Mouse (Mus musculus) kidney, postnatal 0 days (tissue): ENCODE data around the gene Rbms1. TPM values are rescaled to one million over a fixed set of nuclear protein-coding genes. Genes with fewer than 3 reads are reported as not detected.
A peak's percentile ranks its signal among the peaks of the same experiment; 100 is the strongest.

Experiments
- ATAC-seq: fragments of 200-750 bp; cut with Nextera tagmentation; replicated peaks from 2 replicates; pipeline ENCODE4 v1.8.0; 2017; ENCODE audit warnings: low read depth, moderate number of reproducible peaks, moderate TSS enrichment, moderate library complexity; ENCODE audit not compliant: low FRiP score
- DNase-seq: peaks from one replicate; pipeline ENCODE4 v3.0.0-alpha.2; 2016; ENCODE audit warnings: low spot score
- H3K27ac ChIP-seq: fragments of 300-500 bp; sonication (generic); 2 replicates; pipeline ENCODE4 v1.5.1; 2014; ENCODE audit warnings: mild to moderate bottlenecking
- H3K27me3 ChIP-seq: fragments of 300-500 bp; sonication (generic); 2 replicates; pipeline ENCODE4 v1.6.1; 2014; ENCODE audit warnings: low read length, mixed read lengths; ENCODE audit not compliant: insufficient read depth
- H3K36me3 ChIP-seq: fragments of 300-500 bp; sonication (generic); 2 replicates; pipeline ENCODE4 v1.6.1; 2014; ENCODE audit warnings: low read length, mixed read lengths; ENCODE audit not compliant: insufficient read depth
- H3K4me1 ChIP-seq: fragments of 300-500 bp; sonication (generic); replicated peaks from 2 replicates; pipeline ENCODE4 v1.6.1; 2014; ENCODE audit warnings: antibody characterized with exemption, low read length, mixed read lengths; ENCODE audit not compliant: insufficient read depth
- H3K4me2 ChIP-seq: fragments of 300-500 bp; sonication (generic); 2 replicates; pipeline ENCODE4 v1.6.1; 2014; ENCODE audit warnings: mild to moderate bottlenecking, low read length, moderate library complexity, mixed read lengths
- H3K4me3 ChIP-seq: fragments of 300-500 bp; sonication (generic); replicated peaks from 2 replicates; pipeline ENCODE4 v1.5.1; 2014; ENCODE audit warnings: low read depth, low read length
- H3K9ac ChIP-seq: fragments of 300-500 bp; sonication (generic); 2 replicates; pipeline ENCODE4 v1.6.1; 2014; ENCODE audit warnings: low read depth, low read length
- H3K9me3 ChIP-seq: fragments of 300-500 bp; sonication (generic); replicated peaks from 2 replicates; pipeline ENCODE4 v1.6.1; 2016; ENCODE audit warnings: low read length, inconsistent platforms, mixed read lengths
- CTCF ChIP-seq: IDR thresholded peaks from 2 replicates; pipeline ENCODE4 v1.5.1; 2016; ENCODE audit warnings: antibody characterized with exemption, low read depth, mild to moderate bottlenecking, moderate library complexity
- WGBS: fragments of 180-500 bp; shearing (Covaris S2); extraction: QIAGEN DNeasy Blood & Tissue Kit; methylation state at CpG from one replicate; pipeline ENCODE4 v1.1.7; 2014; 5-methylcytosine and 5-hydroxymethylcytosine counted together
- polyA plus RNA-seq: library from polyadenylated mRNA; unstranded; fragments of >200 nt; fragmentation: Nextera tagmentation; extraction: Ambion mirVana; gene quantifications from 2 replicates; pipeline ENCODE4 v1.2.1, GENCODE M21; 2015

The Rbms1 gene
- polyA plus RNA-seq, 1 experiment from 2014 or later: 92.5 TPM

- peak overlapping the region; percentile 97 for H3K27ac ChIP-seq
- no peak overlapping the region for H3K4me3 ChIP-seq
- ATAC-seq: no peak
- 51% methylated on average over 5 of the region's 5 CpGs for WGBS
- H3K4me2 ChIP-seq: peak overlapping the region; percentile 78; the same call in 1 of the 2 replicates
- no peaks in the 10 kb centered on the region for H3K36me3 ChIP-seq
- no peaks in the 10 kb centered on the region for H3K27me3 ChIP-seq
- TF ChIP-seq CTCF: no peak
- no peak for DNase-seq
- no peaks in the 10 kb centered on the region for H3K9me3 ChIP-seq
- H3K4me1 ChIP-seq: peaks cover 13% of the 10 kb centered on the region
- no peak overlapping the region for H3K9ac ChIP-seq
Measured at GRCm38 (mm10) chr2:60882202-60883042, 80.6 kb downstream of the Rbms1 start.

DNA sequence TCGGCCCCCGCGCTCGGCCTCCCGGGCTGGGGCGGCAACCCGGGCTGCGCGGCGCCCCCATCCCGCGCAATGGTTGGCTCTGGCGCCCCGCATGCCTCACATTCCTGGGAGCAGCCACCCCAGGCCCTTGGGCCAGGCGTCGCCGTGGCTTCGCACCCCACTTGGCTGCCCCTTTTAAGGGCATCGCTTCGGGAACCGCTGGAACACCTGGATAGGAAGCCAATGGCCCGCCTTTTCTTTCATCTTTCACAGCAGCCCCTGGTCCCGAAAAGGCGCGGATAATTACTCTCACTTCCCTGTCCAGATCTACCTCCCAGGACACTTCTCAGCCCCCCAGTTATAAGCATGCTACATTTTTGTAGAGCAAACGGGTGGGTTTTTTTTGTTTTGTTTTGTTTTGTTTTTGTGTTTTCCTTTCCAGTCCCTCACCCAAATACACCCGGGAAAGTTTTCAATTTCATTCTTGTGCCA is 81.4 kb downstream of the Rbms1 start:
- Histone ChIP-seq H3K4me2 (peak overlapping the region; percentile 78), H3K4me1 (peaks cover 22% of the 10 kb centered on the region), H3K9me3 (no peaks in the 10 kb centered on the region), H3K27me3 (no peaks in the 10 kb centered on the region), H3K9ac (peak overlapping the region; percentile 98), H3K27ac (peak overlapping the region; percentile 97), H3K36me3 (no peaks in the 10 kb centered on the region), H3K4me3 (peak overlapping the region; percentile 99)
- TF ChIP-seq CTCF: no peak
- ATAC-seq (peak; percentile 59), DNase-seq (no peak)
- 1% methylated on average over 27 of the region's 27 CpGs for WGBS

- TF ChIP-seq CTCF: no peak
- ATAC-seq (peak; percentile 82), DNase-seq (peak; percentile 79)
- no peaks in the 10 kb centered on the region for H3K27me3 ChIP-seq
- H3K4me1 ChIP-seq: peaks cover 26% of the 10 kb centered on the region
- peak overlapping the region; percentile 98 for H3K9ac ChIP-seq
- H3K27ac ChIP-seq: peak overlapping the region; percentile 97
- H3K9me3 ChIP-seq: no peaks in the 10 kb centered on the region
- H3K4me2 ChIP-seq: peak overlapping the region; percentile 78
- peak overlapping the region; percentile 99 for H3K4me3 ChIP-seq
- H3K36me3 ChIP-seq: no peaks in the 10 kb centered on the region
- under 1% methylated on average over 69 of the region's 104 CpGs for WGBS
Measured at GRCm38 (mm10) chr2:60880789-60881570, 82.0 kb downstream of the Rbms1 start.

GRCm38 (mm10) chr2:60879966-60880788 is 82.8 kb downstream of the Rbms1 start:
- H3K9ac ChIP-seq: peak overlapping the region; percentile 98
- no peaks in the 10 kb centered on the region for H3K9me3 ChIP-seq
- H3K27ac ChIP-seq: peak overlapping the region; percentile 97; the same call in 1 of the 2 replicates
- no peaks in the 10 kb centered on the region for H3K36me3 ChIP-seq
- WGBS: 11% methylated on average over 11 of the region's 14 CpGs
- H3K4me2 ChIP-seq: peak overlapping the region; percentile 78
- no peak for ATAC-seq
- peak overlapping the region; percentile 99 for H3K4me3 ChIP-seq
- no peak for DNase-seq
- no peaks in the 10 kb centered on the region for H3K27me3 ChIP-seq
- H3K4me1 ChIP-seq: peaks cover 28% of the 10 kb centered on the region
- TF ChIP-seq CTCF: no peak

DNA sequence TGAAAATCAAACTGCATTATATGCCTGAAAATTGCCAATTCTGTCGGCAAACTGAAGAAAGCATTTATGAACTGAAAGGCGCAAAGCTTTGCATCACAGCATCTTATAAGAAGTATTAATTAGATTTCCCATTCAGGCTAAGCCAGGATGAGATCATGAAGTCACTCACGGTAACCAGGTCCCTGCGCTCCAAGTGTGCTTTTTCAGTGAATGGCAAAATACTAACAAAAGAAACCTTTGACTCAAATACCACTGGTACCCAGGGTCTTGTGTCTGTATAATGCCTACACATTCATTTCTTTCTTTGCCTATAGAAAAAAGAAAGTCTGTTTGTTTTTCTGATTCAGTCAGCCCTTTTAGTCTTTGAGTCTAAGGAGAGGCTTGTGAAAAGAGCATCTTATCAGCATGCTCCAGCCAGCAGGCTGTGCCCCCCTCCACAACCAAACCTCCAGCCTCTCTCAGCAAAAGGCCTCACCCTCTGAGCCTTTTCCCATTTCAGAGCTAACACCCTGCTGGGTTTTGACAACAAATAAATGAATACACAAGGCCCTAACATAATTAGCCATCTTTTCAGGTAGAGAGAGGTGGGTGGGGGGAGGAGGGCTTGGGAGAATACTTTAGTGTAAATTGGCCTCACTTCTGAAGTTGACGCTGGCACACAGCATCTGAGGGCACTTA is 83.7 kb downstream of the Rbms1 start:
- peaks cover 31% of the 10 kb centered on the region for H3K4me1 ChIP-seq
- no peaks in the 10 kb centered on the region for H3K27me3 ChIP-seq
- TF ChIP-seq CTCF: no peak
- WGBS: 74% methylated on average over 5 of the region's 5 CpGs
- H3K9ac ChIP-seq: no peak overlapping the region
- H3K27ac ChIP-seq: no peak overlapping the region
- no peaks in the 10 kb centered on the region for H3K36me3 ChIP-seq
- no peaks in the 10 kb centered on the region for H3K9me3 ChIP-seq
- no peak for ATAC-seq
- peak overlapping the region; percentile 78 for H3K4me2 ChIP-seq
- DNase-seq: no peak
- H3K4me3 ChIP-seq: peak overlapping the region; percentile 99; the same call in 1 of the 2 replicates
